Mouse (Mus musculus) midbrain, embryonic 11.5 days (tissue): ENCODE measurements around the gene Krt79. TPM values are rescaled to one million over a fixed set of nuclear protein-coding genes. Genes with fewer than 3 reads are reported as not detected.

Experiments
- ATAC-seq: fragments of 200-750 bp; cut with Nextera tagmentation; 2 replicates; pipeline ENCODE4 v1.8.0; 2017; ENCODE audit warnings: moderate TSS enrichment, moderate library complexity; ENCODE audit not compliant: low FRiP score
- DNase-seq: peaks from one replicate; pipeline ENCODE4 v3.0.0; 2015; ENCODE audit warnings: low spot score; ENCODE audit errors: missing footprints
- H3K27ac ChIP-seq: fragments of 300-500 bp; sonication (generic); 2 replicates; pipeline ENCODE4 v1.5.1; 2014; ENCODE audit warnings: low read depth, low read length
- H3K27me3 ChIP-seq: fragments of 300-500 bp; sonication (generic); 2 replicates; pipeline ENCODE4 v1.6.1; 2014; ENCODE audit warnings: mild to moderate bottlenecking, low read length, moderate library complexity, mixed read lengths; ENCODE audit not compliant: control insufficient read depth, insufficient read depth
- H3K36me3 ChIP-seq: fragments of 300-500 bp; sonication (generic); 2 replicates; pipeline ENCODE4 v1.6.1; 2014; ENCODE audit warnings: mild to moderate bottlenecking, low read length, moderate library complexity, mixed read lengths; ENCODE audit not compliant: control insufficient read depth, insufficient read depth
- H3K4me1 ChIP-seq: fragments of 300-500 bp; sonication (generic); 2 replicates; pipeline ENCODE4 v1.6.1; 2014; ENCODE audit warnings: low read length; ENCODE audit not compliant: control insufficient read depth, insufficient read depth
- H3K4me2 ChIP-seq: fragments of 300-500 bp; sonication (generic); 2 replicates; pipeline ENCODE4 v1.6.1; 2014; ENCODE audit warnings: mild to moderate bottlenecking, moderate library complexity
- H3K4me3 ChIP-seq: fragments of 300-500 bp; sonication (generic); 2 replicates; pipeline ENCODE4 v1.5.1; 2014; ENCODE audit warnings: low read depth, low read length
- H3K9ac ChIP-seq: fragments of 300-500 bp; sonication (generic); 2 replicates; pipeline ENCODE4 v1.6.1; 2014; ENCODE audit warnings: low read length
- H3K9me3 ChIP-seq: fragments of 300-500 bp; sonication (generic); 2 replicates; pipeline ENCODE4 v1.6.1; 2016; ENCODE audit warnings: low read length; ENCODE audit not compliant: control insufficient read depth
- WGBS: fragments of 180-500 bp; shearing (Covaris S2); extraction: QIAGEN DNeasy Blood & Tissue Kit; methylation state at CpG from one replicate; pipeline ENCODE4 v1.1.7; 2014; 5-methylcytosine and 5-hydroxymethylcytosine counted together
- polyA plus RNA-seq: library from polyadenylated mRNA; unstranded; fragments of >200 nt; fragmentation: Nextera tagmentation; extraction: Ambion mirVana; gene quantifications from 2 replicates; pipeline ENCODE4 v1.2.1, GENCODE M21; 2014

Krt79 gene
- polyA plus RNA-seq, 1 experiment from 2014 or later, result 0.18 TPM

GRCm38 (mm10) chr15:101976641-101977040 lies 36.5 kb upstream of the Krt79 start:
- Histone ChIP-seq H3K4me2 (peak overlapping the region; percentile 67; the same call in 1 of the 2 replicates), H3K27me3 (no peaks in the 10 kb centered on the region), H3K4me1 (peaks cover 9% of the 10 kb centered on the region; the same call in 1 of the 2 replicates), H3K9me3 (no peaks in the 10 kb centered on the region), H3K9ac (no peak overlapping the region), H3K27ac (no peak overlapping the region), H3K36me3 (no peaks in the 10 kb centered on the region), H3K4me3 (no peak overlapping the region)
- DNase-seq (peak; percentile 88), ATAC-seq (no peak)
- 64% methylated on average over 3 of the region's 3 CpGs for WGBS

GRCm38 (mm10) chr15:101976023-101976422 lies 35.9 kb upstream of the Krt79 start:
- H3K36me3 ChIP-seq, result no peaks in the 10 kb centered on the region
- H3K27me3 ChIP-seq, result no peaks in the 10 kb centered on the region
- 71% methylated on average over 5 of the region's 5 CpGs for WGBS
- no peak overlapping the region for H3K4me2 ChIP-seq
- H3K9ac ChIP-seq, result no peak overlapping the region
- ATAC-seq, result no peak
- H3K9me3 ChIP-seq, result no peaks in the 10 kb centered on the region
- H3K4me1 ChIP-seq, result peaks cover 9% of the 10 kb centered on the region; the same call in 1 of the 2 replicates
- no peak overlapping the region for H3K27ac ChIP-seq
- DNase-seq, result no peak
- H3K4me3 ChIP-seq, result no peak overlapping the region

- H3K4me3 ChIP-seq, result no peak overlapping the region
- peaks cover 9% of the 10 kb centered on the region; the same call in 1 of the 2 replicates for H3K4me1 ChIP-seq
- no peak overlapping the region for H3K27ac ChIP-seq
- no peak overlapping the region for H3K4me2 ChIP-seq
- DNase-seq (no peak), ATAC-seq (no peak)
- no peaks in the 10 kb centered on the region for H3K27me3 ChIP-seq
- 69% methylated on average over 14 of the region's 16 CpGs for WGBS
- no peak overlapping the region for H3K9ac ChIP-seq
- H3K36me3 ChIP-seq, result no peaks in the 10 kb centered on the region
- H3K9me3 ChIP-seq, result no peaks in the 10 kb centered on the region
Measured at GRCm38 (mm10) chr15:101974083-101974845, 34.1 kb upstream of the Krt79 start.

GRCm38 (mm10) chr15:101973414-101974077 lies 33.4 kb upstream of the Krt79 start:
- peak overlapping the region; percentile 15 for H3K4me2 ChIP-seq
- ATAC-seq, result peak; percentile 69
- peak; percentile 100 for DNase-seq
- H3K4me3 ChIP-seq, result no peak overlapping the region
- H3K27me3 ChIP-seq, result no peaks in the 10 kb centered on the region
- H3K36me3 ChIP-seq, result no peaks in the 10 kb centered on the region
- H3K9ac ChIP-seq, result 0 out of 2 replicates have a peak overlapping the region, but pooled peaks have one; percentile 36
- H3K4me1 ChIP-seq, result peaks cover 9% of the 10 kb centered on the region; the same call in 1 of the 2 replicates
- H3K9me3 ChIP-seq, result no peaks in the 10 kb centered on the region
- no peak overlapping the region for H3K27ac ChIP-seq
- WGBS, result 14% methylated on average over 15 of the region's 15 CpGs

GRCm38 (mm10) chr15:101970536-101970935 lies 30.4 kb upstream of the Krt79 start:
- H3K4me1 ChIP-seq, result peaks cover 4% of the 10 kb centered on the region; the same call in 1 of the 2 replicates
- ATAC-seq, result no peak

GRCm38 (mm10) chr15:101966808-101967207 lies 26.7 kb upstream of the Krt79 start:
- Histone ChIP-seq H3K4me1 (no peaks in the 10 kb centered on the region), H3K27me3 (no peaks in the 10 kb centered on the region), H3K27ac (no peak overlapping the region), H3K9ac (no peak overlapping the region), H3K36me3 (no peaks in the 10 kb centered on the region), H3K9me3 (no peaks in the 10 kb centered on the region), H3K4me3 (no peak overlapping the region), H3K4me2 (no peak overlapping the region)
- DNase-seq, result no peak
- ATAC-seq, result no peak
- 83% methylated on average over 8 of the region's 8 CpGs for WGBS

More at GRCm38 (mm10) chr15:101970536-101970935, 30.4 kb upstream of the Krt79 start:
- no peak overlapping the region for H3K4me3 ChIP-seq
- H3K27ac ChIP-seq, result no peak overlapping the region
- no peaks in the 10 kb centered on the region for H3K9me3 ChIP-seq
- no peaks in the 10 kb centered on the region for H3K36me3 ChIP-seq
- 9% methylated on average over 3 of the region's 6 CpGs for WGBS
- DNase-seq, result peak; percentile 96
- H3K9ac ChIP-seq, result no peak overlapping the region
- H3K27me3 ChIP-seq, result no peaks in the 10 kb centered on the region
- no peak overlapping the region for H3K4me2 ChIP-seq

GRCm38 (mm10) chr15:101958891-101959290 lies 18.8 kb upstream of the Krt79 start:
- Histone ChIP-seq H3K27ac (no peak overlapping the region), H3K4me3 (no peak overlapping the region), H3K27me3 (no peaks in the 10 kb centered on the region), H3K9ac (no peak overlapping the region), H3K4me2 (no peak overlapping the region), H3K9me3 (no peaks in the 10 kb centered on the region), H3K36me3 (no peaks in the 10 kb centered on the region), H3K4me1 (no peaks in the 10 kb centered on the region)
- WGBS, result 94% methylated on average over 3 of the region's 3 CpGs
- ATAC-seq, result no peak
- DNase-seq, result no peak

- DNase-seq (no peak), ATAC-seq (no peak)
- WGBS, result 82% methylated on average over 9 of the region's 9 CpGs
Measured at GRCm38 (mm10) chr15:101954187-101954586, 14.1 kb upstream of the Krt79 start, which contains the start of gene Krt78. Krt78 (minus strand) TSS chr15:101954287.

More at GRCm38 (mm10) chr15:101954187-101954586, 14.1 kb upstream of the Krt79 start, which contains the start of gene Krt78:
- no peak within 1 kb of the TSS for H3K27ac ChIP-seq
- no peaks in the 10 kb centered on the region for H3K4me1 ChIP-seq
- H3K4me3 ChIP-seq, result no peak within 1 kb of the TSS
- H3K36me3 ChIP-seq, result no peaks in the 10 kb centered on the region
- H3K9me3 ChIP-seq, result no peaks in the 10 kb centered on the region
- H3K9ac ChIP-seq, result no peak within 1 kb of the TSS
- no peaks in the 10 kb centered on the region for H3K27me3 ChIP-seq
- no peak within 1 kb of the TSS for H3K4me2 ChIP-seq
